Mouse (Mus musculus) WW6 (cell line): Measurements from ENCODE around the gene Bptf.
"Not testable (repeated sequence)": the region's sequence is repeated elsewhere in the genome, so short reads cannot be mapped to it uniquely, and the experiment has no call there.

Experiments used
- DNase-seq: peaks from one replicate; pipeline ENCODE4 v3.0.0-alpha.2; 2013; ENCODE audit warnings: low read depth, low spot score

The Bptf gene

GRCm38 (mm10) chr11:107131749-107132421 lies at the start of gene Bptf:
TSS of gene Bptf (minus strand) at chr11:107132127.
- DNase-seq = no peak

DNA sequence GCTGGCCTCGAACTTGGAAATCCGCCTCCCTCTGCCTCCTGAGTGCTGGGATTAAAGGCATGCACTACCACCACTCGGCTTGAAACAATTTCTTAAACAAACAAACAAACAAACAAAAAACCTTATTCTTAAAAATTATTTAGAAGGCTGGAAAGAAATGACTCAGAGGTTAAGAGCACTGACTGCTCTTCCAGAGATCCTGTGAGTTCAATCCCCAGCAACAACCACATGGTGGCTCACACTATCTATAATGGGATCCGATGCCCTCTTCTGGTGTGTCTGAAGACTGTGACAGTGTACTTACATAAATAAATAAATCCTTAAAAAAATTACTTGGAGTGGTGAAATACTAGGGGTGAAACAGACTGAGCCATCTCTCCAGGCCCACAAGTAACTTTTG lies 29.3 kb upstream of the Bptf start:
- DNase-seq = no peak

DNA sequence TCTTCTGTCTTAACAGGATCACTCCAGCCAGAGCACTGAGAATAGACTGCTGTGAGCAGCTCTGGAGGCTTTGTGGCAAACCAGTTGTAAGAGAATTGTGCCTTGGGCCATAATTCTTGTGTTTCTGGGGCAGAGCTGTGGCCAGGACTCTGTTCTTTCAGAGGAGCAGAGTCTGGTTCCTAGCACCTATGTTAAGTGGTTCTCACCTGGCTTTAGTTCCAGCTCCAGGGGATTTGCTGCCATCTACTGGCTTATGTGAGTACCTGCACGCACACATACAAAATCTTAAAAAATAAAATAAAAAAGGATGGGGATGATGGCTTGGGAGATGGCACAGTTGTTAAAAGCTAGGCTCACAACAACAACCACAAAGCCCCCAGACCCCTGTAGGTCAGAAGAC lies 27.1 kb upstream of the Bptf start:
- DNase-seq = peak; percentile 52

GRCm38 (mm10) chr11:107156977-107157642 lies 25.2 kb upstream of the Bptf start:
- no peak for DNase-seq

DNA sequence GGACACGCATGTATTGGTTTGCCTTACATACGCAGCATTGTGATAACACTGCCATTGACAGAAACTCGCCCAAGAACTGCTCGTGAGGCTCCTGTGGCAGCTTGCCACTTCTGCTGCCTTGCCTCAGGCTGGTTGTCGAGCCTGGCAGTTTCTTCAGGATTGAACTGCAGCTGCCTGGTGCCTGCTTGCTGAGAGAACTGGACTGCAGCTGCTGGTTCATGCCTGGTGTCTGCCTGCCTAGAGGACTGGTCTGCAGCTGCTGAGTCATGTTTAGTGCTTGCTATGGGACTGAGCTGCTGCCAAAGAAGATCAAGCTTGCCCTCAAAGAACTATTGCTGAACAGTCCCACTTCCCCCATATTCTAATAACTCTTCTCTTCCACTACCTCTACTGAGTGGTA lies 23.4 kb upstream of the Bptf start:
- DNase-seq = no peak

GRCm38 (mm10) chr11:107154431-107154830 lies 22.5 kb upstream of the Bptf start:
- no peak for DNase-seq

DNA sequence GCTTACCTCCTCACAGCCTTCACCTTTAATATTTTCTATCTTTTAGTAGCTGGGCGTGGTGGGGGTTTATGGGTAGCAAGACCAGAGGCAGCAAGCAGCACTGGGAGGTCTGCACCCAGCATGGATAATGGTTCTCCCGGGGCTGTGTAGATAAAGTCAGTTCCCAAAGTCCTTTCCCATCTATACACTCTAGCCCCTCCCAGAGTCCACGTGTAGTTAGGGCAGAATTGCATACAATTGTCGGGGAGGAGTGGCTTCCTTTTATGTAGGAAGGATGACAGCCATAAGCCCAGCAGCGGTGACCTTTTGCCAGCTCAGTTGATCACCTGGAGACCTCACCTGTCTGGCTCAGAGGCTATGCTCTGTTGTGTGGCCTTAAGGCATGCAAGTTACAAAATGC lies 21.7 kb upstream of the Bptf start:
- no peak for DNase-seq

DNA sequence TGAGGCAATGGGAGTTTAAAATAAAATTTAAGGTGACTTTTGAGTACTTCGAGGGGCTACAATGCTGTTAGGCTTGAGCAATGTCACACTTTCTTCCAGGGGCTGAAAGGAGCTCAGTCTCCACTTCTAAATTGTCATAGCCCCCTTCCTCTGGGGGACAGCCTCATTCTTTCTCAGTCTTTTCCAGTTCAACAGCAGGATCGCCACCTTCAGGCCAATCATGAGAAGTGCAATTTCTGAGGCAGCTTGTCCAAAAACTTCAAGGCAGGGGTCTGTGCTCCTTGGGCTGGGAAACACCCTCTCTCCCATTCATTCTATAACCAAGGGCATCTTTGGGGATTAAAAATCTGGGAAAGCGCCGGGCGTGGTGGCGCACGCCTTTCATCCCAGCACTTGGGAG lies 19.9 kb upstream of the Bptf start:
- no peak for DNase-seq

DNA sequence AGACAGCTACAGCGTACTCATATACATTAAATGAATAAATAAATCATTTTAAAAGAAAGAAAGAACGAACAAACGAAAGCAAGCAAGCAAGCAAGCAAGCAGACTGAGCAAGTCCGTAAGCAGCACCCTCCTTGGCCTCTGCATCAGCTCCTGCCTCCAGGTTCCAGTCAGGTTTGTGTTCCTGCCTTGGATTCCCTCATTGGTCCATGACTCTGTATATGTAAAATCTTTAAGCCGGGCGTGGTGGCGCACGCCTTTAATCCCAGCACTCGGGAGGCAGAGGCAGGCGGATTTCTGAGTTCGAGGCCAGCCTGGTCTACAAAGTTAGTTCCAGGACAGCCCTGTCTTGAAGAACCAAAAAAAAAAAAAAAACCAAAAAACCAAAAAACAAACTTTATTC lies 12.0 kb upstream of the Bptf start:
- not testable (repeated sequence) for DNase-seq

DNA sequence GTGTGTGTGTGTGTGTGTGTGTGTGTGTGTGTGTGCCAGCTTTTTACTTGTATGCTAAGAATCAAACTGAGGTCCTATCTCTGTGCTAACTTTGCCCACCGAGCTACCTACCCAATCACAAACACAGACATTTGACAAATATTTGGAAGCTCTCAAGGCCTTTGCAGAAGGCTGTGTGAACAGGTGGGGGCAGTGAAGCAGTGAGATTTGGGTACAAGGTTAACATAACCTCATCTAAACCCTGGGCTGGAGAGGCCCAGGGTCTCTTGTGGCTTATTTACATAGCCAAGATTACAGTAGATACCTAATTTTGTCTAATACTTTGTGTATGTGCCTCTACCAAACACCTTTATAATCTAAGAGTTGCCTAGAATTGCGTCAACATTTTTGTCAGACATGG lies 10.5 kb upstream of the Bptf start:
- no peak for DNase-seq

GRCm38 (mm10) chr11:107140756-107141155 lies 8.8 kb upstream of the Bptf start:
- DNase-seq = no peak

GRCm38 (mm10) chr11:107138633-107139032 lies 6.7 kb upstream of the Bptf start:
- DNase-seq = no peak

- no peak for DNase-seq
Measured at GRCm38 (mm10) chr11:107137593-107137992, 5.7 kb upstream of the Bptf start.

- DNase-seq = not testable (repeated sequence)
Measured at GRCm38 (mm10) chr11:107136458-107136857, 4.5 kb upstream of the Bptf start.

DNA sequence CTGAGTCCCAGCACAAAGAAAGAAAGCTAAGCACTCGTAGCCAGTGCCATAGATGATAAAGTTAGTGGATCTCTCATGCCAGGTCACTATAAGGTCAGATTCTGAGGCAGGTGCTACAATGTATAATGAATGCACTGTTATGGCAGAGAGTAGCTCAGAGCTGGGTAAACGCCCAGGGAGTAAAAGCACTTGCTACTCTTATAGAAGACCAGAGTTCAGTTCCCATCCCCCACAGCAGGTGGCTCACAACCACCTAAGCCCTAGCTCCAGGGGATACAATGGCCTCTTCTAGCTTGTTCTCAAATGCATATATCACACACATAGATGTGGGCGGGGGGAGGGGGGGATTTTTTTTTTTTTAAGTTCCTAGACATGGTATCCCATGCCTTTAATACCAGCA lies 3.8 kb upstream of the Bptf start:
- DNase-seq = peak; percentile 86

- DNase-seq = no peak
Measured at GRCm38 (mm10) chr11:107132426-107132825, 499 bp upstream of the Bptf start.

GRCm38 (mm10) chr11:107130879-107131748 lies 813 bp downstream of the Bptf start:
- DNase-seq = no peak

- no peak for DNase-seq
Measured at GRCm38 (mm10) chr11:107130221-107130788, 1.6 kb downstream of the Bptf start.

GRCm38 (mm10) chr11:107129641-107130040 lies 2.3 kb downstream of the Bptf start:
- DNase-seq = no peak

DNA sequence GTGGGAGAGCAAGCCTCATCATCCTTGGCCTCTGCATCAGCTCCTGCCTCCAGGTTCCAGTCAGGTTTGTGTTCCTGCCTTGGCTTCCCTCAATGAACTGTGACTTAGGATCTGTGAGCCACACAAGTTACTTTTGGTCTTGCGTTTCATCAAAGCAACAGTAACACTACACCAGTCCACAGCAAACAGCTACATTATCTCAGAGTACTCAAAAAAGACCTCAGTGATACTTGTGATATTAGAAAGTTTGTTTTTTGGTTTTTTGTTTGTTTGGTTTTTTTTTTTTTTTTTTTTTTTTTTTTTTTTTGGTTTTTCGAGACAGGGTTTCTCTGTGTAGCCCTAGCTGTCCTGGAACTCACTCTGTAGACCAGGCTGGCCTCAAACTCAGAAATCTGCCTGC lies 5.2 kb downstream of the Bptf start:
- DNase-seq = not testable (repeated sequence)

- DNase-seq = no peak
Measured at GRCm38 (mm10) chr11:107125011-107125410, 6.9 kb downstream of the Bptf start.

DNA sequence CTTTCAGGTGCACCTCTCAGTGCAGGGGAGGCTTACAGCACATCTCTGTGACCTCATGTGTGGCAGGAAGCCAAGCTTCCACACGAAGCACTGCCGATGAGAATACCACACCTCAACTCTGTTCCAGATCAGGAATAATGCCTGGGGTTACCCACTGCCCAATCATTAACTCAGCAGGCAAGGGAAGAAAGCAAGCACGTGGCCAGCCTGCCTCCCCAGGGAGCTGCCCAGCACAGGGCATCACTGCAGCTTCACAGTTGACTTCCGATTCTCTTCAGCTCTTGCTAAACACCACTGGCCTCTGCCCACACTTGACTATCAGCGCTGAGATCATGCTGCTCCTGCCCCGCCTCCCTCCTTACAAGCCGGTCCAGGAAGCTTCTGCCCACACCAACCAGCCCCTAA lies 7.6 kb downstream of the Bptf start:
- no peak for DNase-seq
